Mouse (Mus musculus) lung, postnatal 0 days (tissue): ENCODE measurements around the gene Brdt.

Experiments used
- CTCF ChIP-seq: IDR thresholded peaks from 2 replicates; pipeline ENCODE4 v1.5.1; 2016; ENCODE audit warnings: antibody characterized with exemption, mild to moderate bottlenecking
- EP300 ChIP-seq: IDR thresholded peaks from 2 replicates; pipeline ENCODE4 v1.6.1; 2016; ENCODE audit warnings: antibody characterized with exemption, mild to moderate bottlenecking, control low read depth

DNA sequence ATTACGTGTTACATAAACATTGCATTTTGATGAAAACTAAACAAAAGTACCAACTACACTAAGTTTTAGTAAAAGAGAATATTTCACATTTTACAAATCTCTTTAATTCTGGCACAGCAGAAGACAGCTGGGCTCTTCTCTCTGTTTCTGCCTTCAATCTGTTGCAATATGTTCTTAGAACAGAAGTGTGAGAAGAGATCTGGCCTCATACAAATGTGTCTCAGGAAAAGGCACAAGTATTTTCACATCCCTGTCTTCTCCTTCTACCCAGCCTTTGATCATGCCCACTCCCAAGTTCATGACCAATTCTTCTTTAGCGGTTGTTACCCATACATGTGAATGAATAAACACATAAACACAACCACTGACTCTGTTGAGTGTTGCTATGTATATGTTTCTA is 84.1 kb downstream of the Brdt start:
- no peak for TF ChIP-seq CTCF
- TF ChIP-seq EP300, result no peak
